Mouse (Mus musculus): ENCODE data around the gene Hpn. TPM values are rescaled to one million over a fixed set of nuclear protein-coding genes. Genes with fewer than 3 reads are reported as not detected.

Gene Hpn
- total RNA-seq (2021): 1 to 10 TPM; 2.0 to 3.3 TPM
- long read RNA-seq, experiment 1, partial matches to known transcripts: 0 of 1 reads
- long read RNA-seq, experiment 1, other reads (novel, unspliced or antisense): 0 of 1 reads
- long read RNA-seq, experiment 2: 0 reads

DNA sequence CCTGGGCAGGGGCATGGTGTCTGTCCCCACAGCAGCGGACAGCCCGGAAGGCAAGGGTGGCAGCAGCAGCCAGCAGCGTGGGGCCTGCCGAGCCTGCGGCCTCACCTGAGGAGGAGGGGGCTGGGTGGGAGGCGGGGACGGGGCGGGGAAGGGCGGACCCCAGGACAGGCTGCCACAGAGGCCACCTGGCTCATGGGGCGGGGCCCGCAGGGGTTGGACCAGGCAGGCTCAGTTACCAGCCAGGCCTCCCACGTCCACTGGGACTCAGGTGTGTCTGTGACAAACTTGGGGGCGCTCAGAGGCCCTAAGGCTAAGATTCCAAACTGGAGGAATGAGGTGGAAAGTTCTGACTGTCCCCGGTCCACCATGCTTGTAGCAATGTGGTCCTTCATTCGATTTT is at the start of gene Hpn:
Hpn (minus strand) TSS at position 109 of the 400 bp plus-strand sequence.
- intact Hi-C loops (cut with DNase I): no loop called here
- DNase-seq (ENCODE audit: low spot score in 2 of 2): no peak

GRCm38 (mm10) chr7:31164748-31165147 is 49.7 kb upstream of the Hpn start:
- no peak for DNase-seq (ENCODE audit: low spot score in 2 of 2)
- intact Hi-C loops (cut with DNase I): no loop called here

GRCm38 (mm10) chr7:31163666-31164577 is 48.8 kb upstream of the Hpn start:
- intact Hi-C loops (cut with DNase I): no loop called here
- DNase-seq (ENCODE audit: low spot score in 2 of 2): no peak

GRCm38 (mm10) chr7:31162324-31162723 is 47.2 kb upstream of the Hpn start:
- intact Hi-C loops (cut with DNase I): no loop called here
- DNase-seq (ENCODE audit: low spot score in 2 of 2): no peak

DNA sequence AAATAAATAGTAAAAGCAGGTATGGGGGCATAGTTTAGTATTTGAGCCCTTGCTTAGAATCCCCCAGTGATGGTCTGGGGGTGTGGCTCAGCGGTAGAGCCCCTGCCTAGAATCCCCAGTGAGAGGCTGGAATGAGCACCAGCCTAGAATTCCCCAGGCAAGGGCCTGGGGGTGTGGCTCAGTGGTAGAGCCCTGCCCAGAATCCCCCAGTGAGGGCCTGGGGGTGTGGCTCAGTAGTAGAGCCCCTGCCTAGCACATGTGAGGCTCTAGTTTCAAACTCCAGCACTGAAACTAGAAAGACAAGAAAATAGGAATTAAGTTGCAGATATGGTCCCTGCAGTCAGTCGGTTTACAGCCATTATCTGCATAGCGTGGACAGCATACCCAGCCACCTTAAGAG is 46.7 kb upstream of the Hpn start:
- intact Hi-C loops (cut with DNase I): no loop called here
- DNase-seq (ENCODE audit: low spot score in 2 of 2): no peak

GRCm38 (mm10) chr7:31161246-31161645 is 46.2 kb upstream of the Hpn start:
- intact Hi-C loops (cut with DNase I): no loop called here

DNA sequence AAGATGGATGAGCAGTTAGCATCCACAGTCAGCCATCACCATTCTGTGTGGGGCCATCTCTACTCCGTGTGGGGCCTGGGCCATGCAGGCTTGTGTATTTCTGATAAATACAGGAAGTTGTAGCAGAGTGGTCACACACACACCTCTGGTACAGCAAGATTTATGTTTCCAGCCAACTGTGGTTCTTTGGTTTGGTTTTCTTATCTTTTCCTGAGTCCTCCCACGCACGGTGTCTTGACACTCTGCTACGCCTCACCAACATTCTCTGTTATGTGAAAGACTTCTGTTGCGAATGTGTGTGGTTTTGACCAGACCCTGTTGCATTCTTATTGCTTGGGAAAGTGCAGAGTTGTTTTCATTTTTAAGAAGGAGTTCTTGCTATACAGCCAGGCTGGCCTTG is 45.7 kb upstream of the Hpn start:
- DNase-seq (ENCODE audit: low spot score in 2 of 2): no peak
- intact Hi-C loops (cut with DNase I): no loop called here

More at GRCm38 (mm10) chr7:31161246-31161645, 46.2 kb upstream of the Hpn start:
- DNase-seq (ENCODE audit: low spot score in 2 of 2): no peak

DNA sequence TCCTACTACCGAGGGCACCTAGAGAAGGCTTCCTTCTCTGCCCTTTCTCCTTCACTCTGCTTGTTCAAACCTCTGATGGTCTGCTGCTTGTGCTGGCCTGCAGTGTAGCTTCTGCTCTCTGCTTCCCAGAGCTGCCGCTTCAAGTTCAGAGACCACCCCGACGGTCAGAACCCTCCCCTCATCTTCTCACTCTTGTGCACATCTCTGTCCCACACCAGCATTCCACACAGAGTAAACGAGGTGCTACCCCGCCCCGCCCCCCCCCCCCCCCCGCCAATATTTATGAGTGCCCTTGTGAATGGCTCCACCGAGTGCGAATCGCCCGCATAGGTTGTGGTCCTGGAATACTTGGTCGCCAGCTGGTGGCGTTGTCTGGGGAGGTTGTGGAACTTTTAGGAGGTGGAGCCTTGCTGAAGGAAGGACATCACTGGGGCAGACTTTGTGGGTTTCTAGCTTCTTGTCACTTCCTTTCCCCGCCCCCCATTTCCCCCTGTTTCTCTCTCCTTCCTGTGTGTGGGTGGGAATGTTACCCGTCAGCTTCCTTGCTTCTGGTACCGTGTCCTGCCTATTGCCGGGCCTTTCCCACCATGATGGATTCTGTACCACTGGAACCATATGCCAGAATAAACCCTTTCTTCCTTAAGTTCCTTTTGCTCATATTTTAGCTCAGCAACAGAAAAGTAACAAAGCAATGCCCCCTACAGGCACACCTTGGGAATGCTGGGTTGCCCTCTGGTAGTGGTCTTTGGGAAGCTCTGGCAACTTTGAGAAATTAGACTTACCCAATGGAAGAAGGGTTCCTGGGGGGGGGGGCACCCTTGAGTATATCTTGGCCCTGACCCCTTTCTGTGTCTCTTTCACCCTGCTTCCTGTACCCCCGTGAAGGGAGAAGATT is 41.2 kb upstream of the Hpn start:
- intact Hi-C loops (cut with DNase I): no loop called here
- no peak for DNase-seq (ENCODE audit: low spot score in 2 of 2)

DNA sequence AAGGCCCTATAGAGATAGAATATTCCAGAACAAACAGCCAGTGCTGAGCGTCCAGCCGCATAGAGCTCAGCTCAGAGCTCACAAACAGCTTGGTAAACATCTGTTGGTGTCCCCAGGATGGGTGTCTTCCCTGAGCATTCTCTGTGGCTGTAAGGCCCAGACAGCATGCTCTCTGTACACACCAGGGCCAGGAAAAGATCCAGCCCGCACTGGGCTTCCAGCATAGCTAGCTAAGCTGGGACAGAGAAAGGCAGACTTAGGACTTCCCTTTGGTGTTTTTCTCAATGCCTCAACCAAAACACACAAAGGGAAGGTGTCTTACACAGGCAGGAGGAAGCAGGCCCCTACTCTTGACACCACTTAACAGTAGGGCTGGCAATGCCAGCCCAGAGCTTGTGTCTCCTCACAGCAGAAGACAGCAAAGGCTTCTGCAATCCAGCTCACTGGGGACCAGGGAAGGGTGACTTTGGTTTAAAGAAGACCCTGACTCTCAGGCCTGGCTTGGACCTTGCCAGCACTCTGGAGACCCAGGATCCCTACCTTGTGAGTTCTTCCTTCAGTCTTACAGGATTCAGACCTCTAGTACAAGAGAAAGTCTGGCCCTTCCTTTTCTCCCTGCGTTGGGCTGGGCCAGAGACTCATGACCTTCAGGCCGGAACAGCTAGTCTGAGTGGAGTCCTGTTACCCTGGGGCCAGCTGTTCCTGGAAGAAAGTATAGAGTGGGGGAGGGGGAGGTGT is 40.4 kb upstream of the Hpn start, which contains the start of gene Gramd1a:
Gramd1a (minus strand) TSS at position 601 of the 738 bp plus-strand sequence.
- intact Hi-C loops (cut with DNase I): no loop called here
- no peak for DNase-seq (ENCODE audit: low spot score in 2 of 2)

GRCm38 (mm10) chr7:31153536-31154320 is 38.6 kb upstream of the Hpn start:
- intact Hi-C loops (cut with DNase I): no loop called here
- DNase-seq (ENCODE audit: low spot score in 2 of 2): no peak

GRCm38 (mm10) chr7:31151301-31152241 is 36.5 kb upstream of the Hpn start:
- intact Hi-C loops (cut with DNase I): no loop called here
- DNase-seq (ENCODE audit: low spot score in 2 of 2): peak in 1 of 2 experiments; percentile 56

GRCm38 (mm10) chr7:31150566-31151300 is 35.6 kb upstream of the Hpn start:
- intact Hi-C loops (cut with DNase I): no loop called here
- peak; percentile 79 to 87 for DNase-seq (ENCODE audit: low spot score in 2 of 2)

DNA sequence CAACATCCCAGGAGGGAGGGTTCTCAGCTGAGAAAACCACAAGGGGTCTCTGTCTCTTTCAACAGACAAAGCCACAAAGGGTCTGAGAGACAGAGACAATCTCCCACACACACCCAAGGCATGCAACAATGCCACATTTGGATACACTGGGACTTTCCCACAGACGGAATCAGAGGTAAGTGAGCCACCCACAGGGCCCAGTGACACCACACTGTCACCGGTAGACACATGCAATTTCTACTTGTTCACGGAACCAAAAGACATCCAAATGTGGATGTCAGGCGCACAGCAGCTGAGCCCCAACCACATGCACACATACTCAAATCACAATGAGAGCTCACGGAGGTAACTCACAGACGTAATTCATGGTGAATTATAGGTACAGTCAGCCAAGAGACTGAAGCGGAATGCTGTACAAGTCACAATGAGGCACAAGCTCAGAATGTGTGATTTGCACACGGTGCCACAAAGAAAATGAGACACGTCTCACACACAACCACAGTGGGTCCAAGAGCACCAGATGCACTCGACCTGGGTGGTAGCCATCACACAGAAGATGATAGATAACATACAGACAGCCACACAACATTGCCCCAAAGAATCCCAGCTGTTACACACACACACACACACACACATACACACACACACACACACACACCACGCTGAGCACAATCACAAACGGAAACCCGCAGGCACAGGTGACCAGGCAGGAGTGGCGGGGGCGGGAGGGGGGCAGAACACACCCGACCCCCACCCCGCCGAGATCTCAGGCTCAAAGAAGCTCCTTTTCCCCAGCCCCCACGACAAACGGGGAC is 34.9 kb upstream of the Hpn start:
- DNase-seq (ENCODE audit: low spot score in 2 of 2): peak in 1 of 2 experiments; percentile 86
- intact Hi-C loops (cut with DNase I): no loop called here

DNA sequence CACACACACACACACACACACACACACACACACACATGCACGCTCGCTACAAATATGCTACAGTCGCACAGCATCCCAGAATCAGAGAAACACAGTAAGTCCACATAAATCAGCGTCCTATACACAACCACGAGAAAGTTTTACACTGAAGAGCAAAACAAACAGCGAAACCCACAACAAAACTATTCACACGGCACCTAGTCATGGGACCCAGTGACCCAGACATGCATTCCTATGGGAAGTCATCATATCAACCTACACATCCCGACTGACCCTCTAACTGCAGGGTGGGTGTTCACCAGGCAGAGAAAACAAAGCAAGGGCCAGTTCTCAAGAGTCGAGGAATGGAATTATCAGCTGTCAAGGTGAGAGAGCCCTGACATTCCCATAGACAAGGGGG is 34.2 kb upstream of the Hpn start:
- DNase-seq (ENCODE audit: low spot score in 2 of 2): no peak
- intact Hi-C loops (cut with DNase I): no loop called here

DNA sequence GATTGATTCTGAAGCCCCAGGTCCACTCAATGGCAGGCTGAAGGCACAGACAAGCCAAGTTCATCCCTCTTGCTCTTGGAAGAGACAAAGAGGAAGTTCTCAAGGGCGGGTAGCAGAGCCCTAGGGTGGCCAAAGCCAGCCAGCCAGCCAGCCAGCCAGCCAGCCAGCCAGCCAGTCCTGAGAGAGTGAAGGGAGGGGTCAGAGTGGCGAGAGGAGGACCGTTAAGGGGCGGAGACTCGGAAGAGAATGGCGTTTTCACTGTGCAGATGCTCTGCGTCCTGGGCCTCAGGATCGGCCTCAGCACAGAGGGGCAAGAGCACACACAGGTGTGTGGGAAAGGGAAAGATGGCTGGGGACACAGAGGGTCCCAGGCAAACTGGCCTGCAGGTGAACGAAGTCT is 33.7 kb upstream of the Hpn start:
- intact Hi-C loops (cut with DNase I): no loop called here
- peak in 1 of 2 experiments; percentile 51 for DNase-seq (ENCODE audit: low spot score in 2 of 2)

DNA sequence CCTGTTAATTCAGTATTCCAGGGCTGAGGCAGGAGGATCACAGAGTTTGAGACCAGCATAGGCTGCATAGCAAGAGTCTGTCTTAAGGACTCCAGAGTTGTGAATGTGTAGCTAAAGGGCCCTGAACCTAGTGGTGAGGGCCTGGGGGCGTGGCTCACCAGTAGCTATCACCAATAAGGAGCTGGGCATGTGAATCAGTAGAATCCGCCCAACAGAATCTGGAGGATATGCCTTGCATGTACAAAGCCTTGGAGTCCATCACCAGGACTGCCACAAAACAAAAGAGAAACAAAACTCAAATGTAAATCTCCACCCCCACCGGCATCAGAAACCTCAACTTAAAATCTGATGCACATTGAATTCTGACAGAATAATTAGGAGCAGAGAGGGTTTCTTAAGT is 33.0 kb upstream of the Hpn start:
- DNase-seq (ENCODE audit: low spot score in 2 of 2): no peak
- intact Hi-C loops (cut with DNase I): no loop called here
